Mouse (Mus musculus): Measurements from ENCODE around the gene Wdr37. TPM values are rescaled to one million over a fixed set of nuclear protein-coding genes. Genes with fewer than 3 reads are reported as not detected.

Gene Wdr37
- polyA plus RNA-seq, 1 experiment from 2014 or later: 24.4 TPM

GRCm38 (mm10) chr13:8881611-8882010 is 9.9 kb upstream of the Wdr37 start:
- no peak overlapping the region for H3K4me3 ChIP-seq (ENCODE audit: low read depth, low read length)
- ATAC-seq (ENCODE audit: insufficient read depth): no peak
- no peaks in the 10 kb centered on the region for H3K9me3 ChIP-seq (ENCODE audit: low read depth, low read length)
- no peaks in the 10 kb centered on the region for H3K36me3 ChIP-seq (ENCODE audit: insufficient read depth)
- no peaks in the 10 kb centered on the region for H3K27me3 ChIP-seq (ENCODE audit: insufficient read depth, low read length)
- no peak overlapping the region for H3K4me2 ChIP-seq
- H3K27ac ChIP-seq (ENCODE audit: low read depth): no peak overlapping the region
- H3K9ac ChIP-seq: no peak overlapping the region
- TF ChIP-seq CTCF (IDR thresholded peaks at IDR 0.05; ENCODE audit: low read depth): no peak
- 75% methylated on average over 3 of the region's 3 CpGs for WGBS
- no peak for DNase-seq
- no peaks in the 10 kb centered on the region for H3K4me1 ChIP-seq (ENCODE audit: insufficient read depth)

GRCm38 (mm10) chr13:8873776-8874175 is 2.1 kb upstream of the Wdr37 start:
- H3K4me3 ChIP-seq (ENCODE audit: low read depth, low read length): no peak overlapping the region
- H3K9ac ChIP-seq: no peak overlapping the region
- no peak for ATAC-seq (ENCODE audit: insufficient read depth)
- no peak for TF ChIP-seq CTCF (IDR thresholded peaks at IDR 0.05; ENCODE audit: low read depth)
- no peaks in the 10 kb centered on the region for H3K36me3 ChIP-seq (ENCODE audit: insufficient read depth)
- no peak for DNase-seq
- no peak overlapping the region for H3K27ac ChIP-seq (ENCODE audit: low read depth)
- no peaks in the 10 kb centered on the region for H3K9me3 ChIP-seq (ENCODE audit: low read depth, low read length)
- no peaks in the 10 kb centered on the region for H3K27me3 ChIP-seq (ENCODE audit: insufficient read depth, low read length)
- no peaks in the 10 kb centered on the region; the same call in 1 of the 2 replicates for H3K4me1 ChIP-seq (ENCODE audit: insufficient read depth)
- H3K4me2 ChIP-seq: no peak overlapping the region
- 92% methylated on average over 1 of the region's 1 CpGs for WGBS

GRCm38 (mm10) chr13:8870510-8871313 is 997 bp downstream of the Wdr37 start:
- TF ChIP-seq CTCF (IDR thresholded peaks at IDR 0.05; ENCODE audit: low read depth): peak; percentile 99
- WGBS: under 1% methylated on average over 57 of the region's 57 CpGs

GRCm38 (mm10) chr13:8870160-8870509 is 1.6 kb downstream of the Wdr37 start:
- Histone ChIP-seq H3K9ac (peak overlapping the region; percentile 79), H3K4me2 (peak overlapping the region; percentile 62), H3K27ac (ENCODE audit: low read depth) (peak overlapping the region; percentile 94), H3K36me3 (ENCODE audit: insufficient read depth) (0 out of 2 replicates have a peak, but pooled peaks cover 6% of the 10 kb centered on the region), H3K4me3 (ENCODE audit: low read depth, low read length) (peak overlapping the region; percentile 89), H3K4me1 (ENCODE audit: insufficient read depth) (no peaks in the 10 kb centered on the region; the same call in 1 of the 2 replicates), H3K27me3 (ENCODE audit: insufficient read depth, low read length) (no peaks in the 10 kb centered on the region), H3K9me3 (ENCODE audit: low read depth, low read length) (no peaks in the 10 kb centered on the region)
- DNase-seq: peak; percentile 44
- ATAC-seq (ENCODE audit: insufficient read depth): no peak
- 5% methylated on average over 9 of the region's 9 CpGs for WGBS
- no peak for TF ChIP-seq CTCF (IDR thresholded peaks at IDR 0.05; ENCODE audit: low read depth)

More at GRCm38 (mm10) chr13:8870510-8871313, 997 bp downstream of the Wdr37 start:
- DNase-seq: peak; percentile 95
- Histone ChIP-seq H3K4me1 (ENCODE audit: insufficient read depth) (no peaks in the 10 kb centered on the region; the same call in 1 of the 2 replicates), H3K4me3 (ENCODE audit: low read depth, low read length) (peak overlapping the region; percentile 89), H3K27ac (ENCODE audit: low read depth) (peak overlapping the region; percentile 94), H3K9me3 (ENCODE audit: low read depth, low read length) (no peaks in the 10 kb centered on the region), H3K9ac (peak overlapping the region; percentile 79), H3K4me2 (peak overlapping the region; percentile 84), H3K36me3 (ENCODE audit: insufficient read depth) (0 out of 2 replicates have a peak, but pooled peaks cover 6% of the 10 kb centered on the region), H3K27me3 (ENCODE audit: insufficient read depth, low read length) (no peaks in the 10 kb centered on the region)
- peak; percentile 98 for ATAC-seq (ENCODE audit: insufficient read depth)

- peak; percentile 17 for DNase-seq
- H3K4me1 ChIP-seq (ENCODE audit: insufficient read depth): no peaks in the 10 kb centered on the region; the same call in 1 of the 2 replicates
- no peak for ATAC-seq (ENCODE audit: insufficient read depth)
- no peaks in the 10 kb centered on the region for H3K9me3 ChIP-seq (ENCODE audit: low read depth, low read length)
- peak overlapping the region; percentile 79 for H3K9ac ChIP-seq
- H3K4me2 ChIP-seq: peak overlapping the region; percentile 62
- TF ChIP-seq CTCF (IDR thresholded peaks at IDR 0.05; ENCODE audit: low read depth): no peak
- H3K27me3 ChIP-seq (ENCODE audit: insufficient read depth, low read length): no peaks in the 10 kb centered on the region
- no peak overlapping the region for H3K27ac ChIP-seq (ENCODE audit: low read depth)
- WGBS: 52% methylated on average over 5 of the region's 5 CpGs
- peak overlapping the region; percentile 89 for H3K4me3 ChIP-seq (ENCODE audit: low read depth, low read length)
- 0 out of 2 replicates have a peak, but pooled peaks cover 6% of the 10 kb centered on the region for H3K36me3 ChIP-seq (ENCODE audit: insufficient read depth)
Measured at GRCm38 (mm10) chr13:8869578-8870157, 2.0 kb downstream of the Wdr37 start.

- ATAC-seq (ENCODE audit: insufficient read depth) (no peak), DNase-seq (no peak)
- Histone ChIP-seq H3K27ac (ENCODE audit: low read depth) (no peak overlapping the region), H3K27me3 (ENCODE audit: insufficient read depth, low read length) (no peaks in the 10 kb centered on the region), H3K4me3 (ENCODE audit: low read depth, low read length) (no peak overlapping the region), H3K36me3 (ENCODE audit: insufficient read depth) (0 out of 2 replicates have a peak, but pooled peaks cover 6% of the 10 kb centered on the region), H3K9ac (no peak overlapping the region), H3K9me3 (ENCODE audit: low read depth, low read length) (no peaks in the 10 kb centered on the region), H3K4me1 (ENCODE audit: insufficient read depth) (no peaks in the 10 kb centered on the region; the same call in 1 of the 2 replicates), H3K4me2 (no peak overlapping the region)
- no peak for TF ChIP-seq CTCF (IDR thresholded peaks at IDR 0.05; ENCODE audit: low read depth)
- WGBS: 79% methylated on average over 7 of the region's 7 CpGs
Measured at GRCm38 (mm10) chr13:8866612-8867011, 5.1 kb downstream of the Wdr37 start.

- Histone ChIP-seq H3K9ac (no peak overlapping the region), H3K27me3 (ENCODE audit: insufficient read depth, low read length) (no peaks in the 10 kb centered on the region), H3K36me3 (ENCODE audit: insufficient read depth) (peaks cover 14% of the 10 kb centered on the region), H3K4me2 (no peak overlapping the region), H3K27ac (ENCODE audit: low read depth) (no peak overlapping the region), H3K4me3 (ENCODE audit: low read depth, low read length) (no peak overlapping the region), H3K4me1 (ENCODE audit: insufficient read depth) (no peaks in the 10 kb centered on the region; the same call in 1 of the 2 replicates), H3K9me3 (ENCODE audit: low read depth, low read length) (no peaks in the 10 kb centered on the region)
- DNase-seq: no peak
- ATAC-seq (ENCODE audit: insufficient read depth): no peak
- TF ChIP-seq CTCF (IDR thresholded peaks at IDR 0.05; ENCODE audit: low read depth): no peak
- WGBS: 84% methylated on average over 3 of the region's 3 CpGs
Measured at GRCm38 (mm10) chr13:8864990-8865389, 6.7 kb downstream of the Wdr37 start.
